Mouse (Mus musculus) embryo, embryonic 10.5 days (tissue): ENCODE data around the gene Ptk6.

Experiments used
- DNase-seq: peaks from one replicate; pipeline ENCODE4 v3.0.0-alpha.2; 2015; ENCODE audit warnings: low spot score

Gene Ptk6

DNA sequence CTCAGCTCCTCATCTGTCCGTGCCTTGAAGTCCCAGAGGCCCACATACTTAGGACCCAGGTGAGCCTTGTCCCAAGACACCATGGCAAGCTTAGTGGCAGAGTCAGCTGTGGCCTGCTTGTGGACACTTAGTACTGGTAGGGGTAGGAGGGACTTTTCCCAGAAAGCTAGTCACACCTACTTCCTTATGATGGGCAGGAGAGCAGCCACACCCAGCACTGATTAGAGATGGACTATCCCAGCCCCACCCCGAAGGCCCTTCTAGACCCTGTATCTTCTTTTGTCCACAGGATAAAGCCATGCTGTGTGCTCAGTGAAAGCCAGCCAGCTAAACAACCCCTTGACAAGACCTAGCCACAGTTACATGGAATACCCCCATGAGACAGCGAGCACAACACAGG, at the start of gene Ptk6:
Gene Ptk6 (minus strand): TSS at position 368 of the 400 bp plus-strand sequence.
- no peak for DNase-seq

DNA sequence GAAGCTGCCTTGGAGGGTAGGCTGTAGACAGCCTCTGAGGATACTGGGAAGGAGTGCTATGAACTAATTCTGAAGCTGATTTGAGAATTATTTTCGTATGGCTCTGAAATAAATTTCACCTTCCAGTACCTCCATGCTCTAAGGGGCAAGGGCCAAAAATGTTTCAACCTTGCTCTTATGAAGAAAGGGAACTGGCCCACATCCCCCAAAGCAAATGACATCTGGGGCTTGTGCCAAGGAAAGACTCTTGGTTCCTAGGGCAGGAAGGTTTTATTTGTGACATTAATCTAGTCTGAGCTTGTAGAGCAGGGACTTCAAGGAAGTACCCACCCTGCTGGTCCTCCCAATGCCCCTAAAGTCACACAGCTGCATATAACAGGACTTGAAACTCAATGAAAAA, 49.3 kb upstream of the Ptk6 start:
- no peak for DNase-seq

DNA sequence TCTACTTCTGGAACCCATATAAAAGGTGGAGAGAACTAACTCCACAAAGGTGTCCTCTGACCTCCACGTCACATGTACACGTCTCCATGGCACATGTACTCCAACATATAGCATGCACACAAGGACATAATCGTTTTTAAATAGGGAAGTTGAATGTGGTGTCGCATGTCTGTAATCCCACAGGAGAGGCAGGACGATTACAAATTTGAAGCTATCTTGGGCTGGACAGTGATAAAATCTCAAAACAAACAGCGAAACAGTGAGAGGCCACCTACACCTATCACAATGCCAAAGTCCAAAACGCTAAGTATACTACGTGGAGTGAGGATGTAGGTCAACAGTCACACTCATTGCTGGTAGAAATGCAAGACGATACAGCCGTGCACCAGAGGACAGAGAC, 46.6 kb upstream of the Ptk6 start:
- no peak for DNase-seq

DNA sequence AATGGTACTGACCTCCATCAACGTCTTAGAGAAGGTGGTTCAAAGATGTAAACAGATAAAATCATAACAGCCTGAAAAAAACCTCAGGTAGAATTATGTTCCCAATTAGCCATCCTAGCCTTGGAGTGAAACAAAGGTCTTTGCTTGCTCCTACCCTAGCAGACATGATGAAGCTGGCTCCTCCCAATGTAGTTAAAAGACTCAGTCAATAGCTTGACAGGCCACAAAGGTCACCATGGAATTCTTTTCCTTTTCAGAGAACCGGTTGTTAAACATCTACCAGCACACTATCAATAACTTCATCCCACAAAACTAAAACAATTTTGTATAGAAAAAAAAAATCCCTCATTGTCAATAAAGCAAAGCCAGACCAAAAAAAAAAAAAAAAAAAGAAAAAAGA, 42.4 kb upstream of the Ptk6 start:
- no peak for DNase-seq

DNA sequence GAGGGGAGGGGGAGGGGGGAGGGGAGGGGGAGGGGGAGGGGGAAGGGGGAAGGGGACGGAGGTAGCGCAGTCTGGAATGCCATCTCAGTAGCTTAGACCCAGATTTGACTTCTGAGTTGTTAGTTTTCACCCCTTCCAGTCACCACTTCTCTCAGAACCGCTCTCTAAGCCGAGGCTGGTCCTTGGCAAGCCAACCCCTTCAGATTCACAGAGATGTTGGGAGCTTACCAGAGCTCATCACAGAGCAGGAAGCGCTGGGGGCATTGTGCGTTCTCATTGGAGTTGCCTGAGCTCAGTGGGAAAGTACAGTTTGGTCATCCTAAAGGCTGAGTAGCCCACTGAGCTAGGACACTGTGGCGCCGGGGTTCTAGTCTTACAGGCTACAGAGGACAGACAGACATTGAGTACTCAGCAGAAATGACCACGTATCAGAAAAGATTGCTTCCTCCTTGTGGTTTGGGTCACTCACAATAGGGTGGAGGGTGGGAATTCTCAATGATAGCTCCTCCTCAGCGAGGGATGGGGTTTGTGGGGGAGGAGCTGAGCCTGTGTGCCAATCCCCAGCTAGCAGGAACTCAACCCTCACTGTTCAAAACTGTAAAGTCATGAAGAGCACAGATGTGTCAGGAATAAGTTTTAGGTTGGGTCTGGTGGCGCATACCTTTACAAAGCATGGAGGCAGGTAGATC, 41.3 kb upstream of the Ptk6 start:
- DNase-seq: peak; percentile 10

DNA sequence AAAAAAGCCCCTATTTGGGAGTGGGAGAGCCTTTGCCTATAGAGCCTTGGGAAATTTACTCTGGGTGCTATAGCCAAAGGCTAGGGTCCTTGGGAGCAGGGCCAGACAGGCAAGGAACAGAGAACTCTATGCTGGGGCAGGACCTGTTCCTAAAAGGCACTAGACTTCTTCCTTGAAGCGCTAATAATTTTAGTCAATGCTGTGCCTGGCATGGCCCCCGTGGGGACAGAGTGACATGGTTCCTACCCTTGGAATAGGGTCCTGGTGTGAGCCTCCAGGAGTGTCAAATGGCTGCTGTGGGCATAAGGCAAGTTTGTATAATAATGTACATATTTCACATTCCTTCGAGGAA, 39.7 kb upstream of the Ptk6 start:
- no peak for DNase-seq

DNA sequence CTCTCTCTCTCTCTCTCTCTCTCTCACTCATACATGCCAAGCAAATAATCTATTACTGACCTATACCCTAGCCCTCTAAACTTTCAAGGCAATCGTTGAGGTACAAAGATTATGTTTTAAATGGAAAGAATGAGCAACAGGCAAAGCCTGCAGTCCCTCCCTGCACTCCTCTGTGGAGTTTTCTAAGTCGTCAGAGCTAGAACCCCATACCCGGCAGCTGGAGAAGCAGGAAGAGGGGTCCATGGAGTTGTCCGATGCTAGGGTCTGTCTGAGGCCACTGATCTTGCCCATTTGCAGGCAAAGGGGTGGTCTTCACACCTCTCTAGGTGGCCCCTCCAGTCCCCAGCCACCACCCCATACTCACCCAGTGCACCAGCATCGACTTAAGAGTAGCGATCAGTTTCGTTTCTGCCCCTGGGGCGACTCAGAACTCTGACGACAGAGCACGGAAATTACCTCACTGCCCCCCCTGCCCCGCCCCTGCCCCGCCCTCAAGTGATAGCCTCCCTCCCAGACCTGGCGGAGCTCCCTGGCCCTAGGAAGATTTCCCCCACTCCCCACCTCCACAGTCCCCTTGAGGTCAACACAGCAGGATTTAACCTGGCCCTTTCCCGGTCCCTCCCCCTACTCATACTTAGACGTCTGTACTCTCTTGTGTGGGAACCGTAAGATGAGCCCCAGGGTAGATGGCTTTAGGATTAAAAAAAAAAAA, 39.2 kb upstream of the Ptk6 start, which contains the start of gene Helz2:
Gene Helz2 (minus strand): TSS at position 426 of the 712 bp plus-strand sequence.
- peak; percentile 31 for DNase-seq

DNA sequence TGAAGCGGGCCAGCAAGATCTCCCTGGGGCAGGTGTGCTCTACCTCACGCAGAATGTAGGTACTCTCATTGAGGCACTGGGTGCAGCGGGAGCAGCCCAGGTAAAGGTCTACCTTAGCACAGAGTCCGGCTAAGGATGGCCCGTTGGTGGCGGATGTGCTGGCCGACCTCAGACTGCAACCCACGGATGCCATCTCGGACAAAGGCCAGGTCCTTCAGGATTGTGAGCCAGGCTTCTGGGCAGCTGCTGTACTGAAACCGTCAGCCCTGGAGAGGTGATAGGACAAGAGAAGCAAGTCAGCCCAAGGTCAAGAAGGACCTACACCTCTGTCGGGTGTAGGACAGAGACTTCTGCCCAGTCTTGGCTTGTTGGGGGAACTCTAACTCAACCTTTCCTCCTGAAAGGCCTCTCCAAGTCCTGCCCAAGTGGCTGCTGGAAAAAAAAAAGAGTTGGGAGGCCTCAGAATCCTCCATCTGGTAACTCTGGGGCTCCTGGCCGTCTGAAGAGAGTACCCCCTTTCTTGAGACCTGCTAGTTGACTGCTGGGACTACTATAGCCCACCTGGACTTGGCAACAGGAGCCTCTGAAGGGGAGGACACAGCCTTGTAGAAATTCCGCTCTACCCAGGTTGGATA, 38.3 kb upstream of the Ptk6 start:
- DNase-seq: no peak

DNA sequence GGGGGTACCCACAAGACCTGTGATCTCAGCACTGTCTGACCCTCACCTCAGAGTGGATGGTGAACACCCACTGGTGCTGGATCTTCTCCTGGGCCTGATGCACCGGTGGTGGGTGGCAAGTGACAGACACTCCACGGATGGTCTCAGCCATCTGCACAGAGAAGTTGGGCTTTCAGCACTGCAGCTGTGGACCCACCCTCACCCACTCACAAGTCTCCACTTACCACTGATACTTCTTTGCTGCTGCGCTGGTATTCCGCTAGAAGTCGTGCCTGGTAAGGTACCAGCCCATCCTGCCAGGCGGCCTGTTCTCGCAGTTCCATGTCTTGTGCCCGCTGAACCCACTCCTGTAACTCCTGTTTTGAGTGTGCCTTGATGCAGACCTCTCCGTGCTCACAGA, 36.7 kb upstream of the Ptk6 start:
- DNase-seq: no peak

DNA sequence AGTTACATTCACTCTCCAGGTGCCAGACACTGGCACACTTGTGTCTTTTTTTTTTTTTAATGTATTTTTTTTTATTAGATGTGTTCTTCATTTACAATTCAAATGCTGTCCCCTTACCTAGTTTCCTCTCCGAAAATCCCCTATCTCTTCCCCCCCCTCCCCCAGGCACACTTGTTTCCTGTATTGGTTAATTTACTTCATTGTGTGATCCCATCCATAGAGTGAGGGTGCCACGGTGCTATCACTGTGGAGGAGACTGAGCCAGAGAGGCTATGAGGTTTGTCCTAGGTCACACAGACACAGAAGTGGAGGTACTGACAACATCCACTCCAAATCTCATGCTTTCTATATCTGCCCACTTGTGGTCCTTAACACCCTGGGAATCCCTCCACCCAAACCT, 36.3 kb upstream of the Ptk6 start:
- DNase-seq: no peak

DNA sequence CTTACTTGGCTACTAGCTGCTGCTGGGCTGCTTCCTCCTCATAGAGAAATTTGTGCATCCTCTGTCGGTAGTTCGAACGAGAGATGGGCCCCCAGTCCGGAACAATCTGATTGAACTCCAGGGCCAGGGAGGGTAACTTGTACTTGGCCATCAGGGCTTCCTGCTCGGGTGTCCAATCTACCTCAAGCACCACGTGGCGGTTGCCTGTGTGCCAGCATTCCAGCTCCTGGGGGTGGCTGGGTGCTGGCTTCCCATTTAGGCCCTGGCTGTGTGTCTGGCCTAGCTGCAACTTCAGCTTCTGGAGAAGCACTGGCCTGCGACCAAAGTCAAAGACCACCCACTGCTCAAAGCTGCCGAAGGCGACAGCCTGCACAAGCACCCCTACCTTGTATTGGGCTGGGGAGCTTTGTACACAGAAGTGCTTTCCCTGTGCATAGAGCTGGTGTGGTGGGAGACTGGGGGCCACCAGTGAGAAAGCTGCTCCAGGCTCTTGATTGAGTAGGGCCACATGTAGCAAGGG, 35.6 kb upstream of the Ptk6 start:
- no peak for DNase-seq

DNA sequence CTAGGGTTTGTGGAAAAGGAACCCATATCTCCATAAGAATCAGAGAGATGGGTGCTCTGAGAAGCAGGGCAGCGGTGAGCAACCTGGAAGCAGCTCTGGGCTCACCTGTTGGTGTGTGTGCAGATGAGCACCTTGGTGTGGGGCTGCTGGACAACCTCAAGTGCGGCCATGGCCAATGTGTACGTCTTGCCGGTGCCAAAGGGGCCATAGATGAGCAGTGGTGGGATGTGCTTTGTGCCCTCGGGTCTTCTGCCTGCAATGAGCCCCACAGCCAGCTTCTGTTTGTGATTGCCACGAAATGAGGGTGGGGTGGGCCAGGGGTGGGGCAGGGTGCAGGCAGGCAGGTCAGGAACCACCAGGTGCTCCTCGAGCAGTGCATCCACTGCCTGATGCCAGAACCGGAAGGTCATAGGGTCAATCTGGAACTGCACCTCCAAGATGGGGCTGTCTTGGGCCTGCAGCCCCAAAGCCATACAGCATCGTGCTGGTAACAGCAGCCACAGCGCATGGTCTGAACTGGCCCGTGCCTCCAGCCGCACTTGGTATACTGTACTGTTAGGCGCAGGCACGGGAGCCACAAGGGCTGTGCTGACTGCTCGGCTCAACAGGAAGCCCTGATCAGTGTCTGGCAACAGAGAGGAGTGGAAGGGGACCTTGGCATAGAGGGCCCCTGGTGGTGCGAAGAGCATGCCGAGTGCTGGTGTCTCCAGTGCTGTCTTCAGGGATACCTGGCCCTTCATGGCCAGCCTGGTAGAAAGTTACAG, 34.8 kb upstream of the Ptk6 start:
- no peak for DNase-seq

DNA sequence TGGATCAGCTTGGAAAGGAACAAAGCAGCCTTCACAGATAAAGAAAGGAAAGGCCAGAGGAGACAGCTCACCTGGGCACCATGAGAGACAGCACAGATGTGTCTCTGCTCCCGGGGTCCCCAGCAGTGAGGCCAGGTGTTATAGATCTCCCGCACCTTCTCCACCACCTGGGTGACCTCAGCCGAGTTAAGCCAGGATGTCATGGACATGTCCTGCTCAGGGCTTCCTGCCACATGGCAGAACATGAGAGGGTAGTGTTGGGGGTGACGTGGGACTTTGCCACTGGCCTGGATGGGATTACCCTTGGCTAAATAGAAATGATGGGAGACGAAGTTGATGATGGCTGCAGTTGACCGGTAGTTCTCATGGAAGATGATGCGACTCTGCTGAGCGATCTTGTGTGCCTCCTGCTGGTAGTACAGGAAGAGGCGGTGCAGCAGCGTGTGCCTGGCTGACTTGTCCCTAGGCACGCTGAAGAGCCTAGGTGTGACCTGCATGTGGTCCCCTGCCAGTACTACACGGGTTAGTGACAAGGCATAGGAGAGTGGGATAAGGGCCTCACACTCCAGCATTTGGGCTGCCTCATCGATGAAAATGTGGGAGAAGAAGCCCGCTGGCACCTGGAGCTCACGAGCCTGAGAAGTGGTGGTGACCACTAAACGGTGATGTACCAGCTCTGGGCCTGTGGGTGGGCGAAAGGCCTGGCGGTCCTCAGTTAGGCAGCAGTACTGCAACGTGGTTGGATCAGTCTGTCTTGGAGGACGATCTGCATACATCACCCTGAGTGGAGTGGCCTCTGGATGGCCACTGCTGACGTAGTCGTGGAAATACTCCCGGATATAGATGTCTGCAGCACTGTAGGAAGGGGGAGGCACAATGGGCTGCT, 33.3 kb upstream of the Ptk6 start:
- no peak for DNase-seq

DNA sequence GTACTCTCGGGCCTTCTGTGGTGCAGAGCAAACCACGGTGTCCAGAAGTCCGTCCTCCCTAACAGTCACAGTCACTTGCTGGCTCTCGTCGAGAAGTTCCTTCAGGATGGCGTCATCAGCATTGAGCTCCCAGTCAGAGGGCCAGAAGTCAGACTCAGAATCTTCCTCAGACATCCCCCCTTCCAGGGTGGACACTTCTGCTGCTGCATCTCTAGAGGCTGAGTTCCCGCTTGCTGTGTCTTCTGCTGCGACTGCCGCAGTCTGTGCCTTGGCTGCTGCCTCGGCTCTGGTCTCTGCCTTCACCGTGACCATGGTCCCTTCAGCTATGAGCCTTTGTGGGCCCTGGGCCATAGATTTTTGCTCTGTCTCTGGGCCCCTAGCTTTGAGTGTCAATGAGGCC, 32.1 kb upstream of the Ptk6 start:
- no peak for DNase-seq

DNA sequence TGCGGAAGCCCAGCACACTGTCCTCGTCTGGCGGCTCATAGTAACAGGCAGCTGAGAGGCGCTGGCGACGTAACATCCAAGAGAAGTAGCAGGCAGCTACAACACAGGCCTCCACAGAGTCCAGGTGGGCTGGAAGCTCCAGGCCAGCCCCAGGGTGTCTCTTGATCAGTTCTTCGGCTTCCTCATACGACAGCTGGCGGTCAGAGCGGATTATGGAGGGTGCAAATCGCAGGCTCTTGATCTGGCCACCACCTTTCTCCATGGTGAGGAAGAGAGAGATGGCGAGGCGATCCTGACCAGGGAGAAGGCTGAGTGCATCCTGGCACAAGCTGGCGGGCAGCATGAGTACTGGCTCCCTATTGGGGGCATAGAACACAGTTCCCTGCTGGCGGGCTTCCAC, 30.9 kb upstream of the Ptk6 start:
- no peak for DNase-seq

DNA sequence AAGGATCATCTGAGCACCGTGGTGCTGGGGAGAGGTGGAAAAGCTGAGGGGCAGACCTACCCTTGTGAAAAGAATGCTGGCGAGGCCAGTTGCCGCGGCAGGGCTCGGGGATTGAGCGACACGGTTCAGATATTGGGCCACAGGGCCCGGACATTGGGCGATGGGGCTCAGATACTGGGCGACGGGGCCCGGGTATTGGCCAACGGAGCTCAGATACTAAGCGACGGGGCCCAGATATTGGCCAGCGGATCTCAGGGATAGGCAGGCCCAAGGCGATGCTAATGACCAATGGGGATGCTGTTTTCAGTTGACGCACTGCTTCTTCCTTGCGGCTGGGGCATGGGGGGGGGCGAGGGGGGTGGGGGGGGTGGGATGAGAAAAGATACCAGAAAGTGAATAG, 28.6 kb upstream of the Ptk6 start:
- DNase-seq: no peak

DNA sequence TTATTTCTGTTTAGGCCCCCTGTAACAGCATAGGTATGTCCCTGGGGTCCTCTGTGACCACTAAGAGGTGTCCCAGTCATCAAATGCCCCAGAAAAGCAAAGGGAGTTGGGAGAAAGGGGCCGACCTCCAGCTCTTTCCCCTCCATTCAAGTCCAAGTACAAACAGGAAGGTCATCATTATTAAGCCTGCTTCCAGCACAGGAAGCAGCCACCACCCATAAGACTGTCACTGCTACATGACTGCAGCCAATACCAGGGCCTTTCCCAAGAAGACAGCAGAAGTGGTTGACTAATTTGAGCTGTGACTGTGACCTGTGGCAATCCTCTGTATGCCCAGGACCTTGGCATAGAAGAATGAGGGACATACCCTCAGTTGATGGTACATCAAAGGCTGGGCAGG, 25.7 kb upstream of the Ptk6 start:
- DNase-seq: no peak

DNA sequence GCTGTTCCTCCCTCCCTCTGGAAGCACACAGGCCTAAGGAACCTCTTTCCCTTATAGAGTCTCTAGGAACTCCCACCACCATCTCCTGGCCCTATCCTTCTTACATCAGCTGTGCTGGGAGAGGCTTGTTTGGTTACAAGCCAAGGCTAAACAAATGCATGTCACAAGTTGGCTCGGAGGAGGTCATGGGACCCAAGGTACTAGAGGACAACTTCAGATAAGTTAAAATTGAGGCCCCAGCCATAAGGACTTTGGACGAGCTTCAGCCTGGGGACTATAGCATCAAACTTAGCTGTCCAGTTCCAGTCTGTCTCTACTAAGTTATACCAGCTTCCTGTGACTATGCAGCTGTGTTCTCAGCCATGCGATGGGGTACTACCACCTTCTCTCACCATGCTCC, 24.5 kb upstream of the Ptk6 start:
- no peak for DNase-seq

DNA sequence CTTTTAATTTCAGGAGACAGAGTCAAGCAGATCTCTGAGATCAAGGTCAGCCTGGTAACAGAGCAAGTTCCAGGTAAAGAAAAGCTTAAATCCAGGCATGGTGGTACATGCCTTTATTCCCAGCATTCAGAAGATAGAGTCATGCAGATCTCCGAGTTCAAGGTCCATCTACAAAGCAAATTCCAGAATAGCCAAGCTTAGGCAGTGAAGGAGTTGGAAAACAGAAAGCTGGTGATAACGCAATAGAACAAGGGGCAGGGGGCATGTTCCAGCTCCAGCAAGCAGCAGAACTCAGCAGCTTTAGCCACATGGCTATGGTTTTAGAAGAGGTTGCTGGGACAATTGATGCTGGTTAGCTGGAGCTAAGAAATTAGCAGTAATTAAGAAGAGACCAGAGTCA, 22.4 kb upstream of the Ptk6 start:
- no peak for DNase-seq

DNA sequence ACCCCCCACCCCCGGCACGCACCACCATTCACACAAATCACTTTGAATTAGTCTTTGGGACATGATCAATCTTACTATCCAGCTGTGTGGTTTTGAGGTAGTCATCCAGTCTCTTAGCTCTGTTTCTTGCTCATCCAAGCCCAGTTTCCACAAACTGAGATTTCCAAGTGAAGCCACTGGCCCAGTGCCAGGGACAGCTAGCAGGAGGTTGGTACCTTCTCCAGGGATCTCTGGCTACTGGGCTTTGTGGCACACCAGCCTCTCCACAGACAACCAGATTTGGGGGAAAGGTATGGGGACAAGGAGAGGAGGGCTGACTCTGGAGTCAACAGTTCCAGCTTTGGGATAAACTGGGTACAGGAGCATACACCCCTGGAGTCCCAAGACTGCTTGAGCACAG, 17.8 kb upstream of the Ptk6 start:
- DNase-seq: no peak

DNA sequence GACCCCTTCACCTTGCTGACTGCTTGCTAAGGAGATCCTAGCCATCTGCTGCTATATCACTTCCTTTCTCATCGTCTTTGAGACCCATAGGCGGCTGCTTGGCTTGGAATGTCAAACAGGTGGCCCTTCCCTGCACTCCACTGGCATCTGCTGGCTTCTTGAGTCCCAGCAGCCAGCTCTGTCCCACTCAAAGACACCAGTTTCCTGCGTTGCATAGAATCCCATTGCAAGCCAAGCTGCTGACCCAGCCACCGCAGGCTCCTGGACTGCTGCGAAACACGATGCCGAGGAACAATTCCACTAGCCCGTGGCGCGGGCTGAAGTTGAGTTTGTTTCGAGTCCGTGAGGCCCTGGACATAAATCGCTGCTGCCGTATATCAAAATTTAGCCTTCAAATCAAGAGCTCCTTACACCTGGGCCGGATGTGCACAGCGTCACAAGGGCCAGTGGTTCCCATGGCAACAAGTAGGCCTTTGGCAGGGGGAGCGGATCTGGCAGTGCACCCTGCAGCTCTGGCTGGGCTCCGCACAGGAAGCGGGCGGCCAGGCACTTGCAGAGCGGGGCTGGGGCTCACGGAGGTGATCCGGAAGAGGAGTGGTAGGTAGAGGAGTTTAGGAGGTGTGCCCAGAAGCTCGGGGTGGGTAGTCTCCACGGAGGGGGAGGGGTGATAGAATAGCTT, 17.1 kb upstream of the Ptk6 start, which contains the start of gene Fndc11:
Gene Fndc11 (plus strand): TSS at position 476 of the 679 bp plus-strand sequence.
- DNase-seq: peak; percentile 87
